Comparison of ENCODE assay signal across 34 mouse cellular contexts in the genomic region with DNA sequence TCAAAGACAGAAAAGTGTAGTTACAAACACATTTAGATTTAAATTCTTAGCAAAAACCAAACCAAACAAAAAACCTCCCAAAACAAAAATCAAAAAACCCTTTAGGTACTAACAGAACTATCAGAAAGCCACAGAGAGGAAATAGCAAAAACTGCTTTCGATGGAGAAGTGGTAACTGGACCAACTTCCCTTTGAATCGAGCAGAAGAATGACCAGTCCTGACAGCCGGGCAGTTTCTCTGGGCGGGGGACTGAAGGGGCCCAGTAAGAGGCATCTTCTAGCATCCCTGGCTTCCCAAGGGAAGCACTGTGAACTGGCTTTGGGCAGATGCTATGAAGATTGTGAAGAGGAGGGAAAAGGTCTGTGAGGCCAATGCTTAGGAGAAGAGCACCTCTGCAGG. TPM values are rescaled to one million over a fixed set of nuclear protein-coding genes. Genes with fewer than 3 reads are reported as not detected.
DNase-seq lines count a peak whose midpoint lies in the region; ATAC-seq and TF ChIP-seq lines count a peak whose summit lies in the region.
"Had no signal": no experiment of that assay in that cellular context is flagged by ENCODE, and none has a peak within 500 bp of the region (broad histone marks: within the 10 kb centered on the region; RNA-seq: fewer than 3 reads in every experiment).

No protein-coding gene starts in this region.

- TF ChIP-seq CTCF in CH12.LX (conservative IDR thresholded peaks at IDR 0.05 in 1 of 2, IDR thresholded peaks at IDR 0.05 in 1 of 2; ENCODE audit: low read depth in 2 of 2, low read length in 2 of 2): no peak

- no peaks in the 10 kb centered on the region for H3K79me2 ChIP-seq in CH12.LX (replicated peaks; ENCODE audit: control insufficient read depth, extremely low read depth, insufficient read depth, poor library complexity, severe bottlenecking)

- no peaks in the 10 kb centered on the region for H3K36me3 ChIP-seq in liver, embryonic 15.5 days (replicated peaks)
- no peaks in the 10 kb centered on the region for H3K36me3 ChIP-seq in CH12.LX (replicated peaks in 1 of 2; ENCODE audit: control insufficient read depth in 1 of 2, insufficient read depth in 1 of 2, low read length in 1 of 2)
- H3K36me3 ChIP-seq in limb, embryonic 10.5 days: no peaks in the 10 kb centered on the region
- no peaks in the 10 kb centered on the region for H3K36me3 ChIP-seq in splenic B cell, adult 2 months (ENCODE audit: control insufficient read depth, insufficient read depth, low read length, poor library complexity, severe bottlenecking)
- no peaks in the 10 kb centered on the region for H3K36me3 ChIP-seq in embryonic facial prominence, embryonic 10.5 days (replicated peaks)
- H3K36me3 ChIP-seq: embryonic facial prominence, embryonic 12.5 days; hindbrain, embryonic 10.5 days; hindbrain, embryonic 15.5 days; limb, embryonic 12.5 days; neural tube, embryonic 12.5 days had no signal

- ATAC-seq in liver, embryonic 15.5 days (ENCODE audit: insufficient read depth): no peak
- ATAC-seq: activated CD4-positive, CD25-positive, alpha-beta regulatory T cell, adult 4 months; CD4-positive, CD25-positive, alpha-beta regulatory T cell, adult 4 months; forebrain, embryonic 14.5 days; midbrain, embryonic 16.5 days had no signal

- in situ Hi-C loops in CH12.LX (cut with MboI; ENCODE audit: low pct_ligation_motif_present, low pct_unique_long_range_greater_than_20kb, low sequenced_read_pairs): no loop called here

- TF ChIP-seq RAD21 in CH12.LX (IDR thresholded peaks at IDR 0.05; ENCODE audit: low read depth, low read length): no peak

- H3K4me1 ChIP-seq in liver, embryonic 15.5 days (replicated peaks): peaks cover 38% of the 10 kb centered on the region
- H3K4me1 ChIP-seq in CH12.LX (ENCODE audit: control insufficient read depth in 1 of 2, insufficient read depth in 2 of 2): peaks cover 0 to 14% of the 10 kb centered on the region in 2 experiments; a peak in 2 of 4 replicates
- H3K4me1 ChIP-seq in limb, embryonic 10.5 days: peaks cover 17% of the 10 kb centered on the region
- peaks cover 13% of the 10 kb centered on the region for H3K4me1 ChIP-seq in embryonic facial prominence, embryonic 10.5 days
- H3K4me1 ChIP-seq: embryonic facial prominence, embryonic 12.5 days; neural tube, embryonic 12.5 days had no signal

- peak overlapping the region; percentile 18; the same call in 1 of the 2 replicates for H3K4me2 ChIP-seq in liver, embryonic 15.5 days
- peak overlapping the region; percentile 25; the same call in 1 of the 2 replicates for H3K4me2 ChIP-seq in CH12.LX (ENCODE audit: insufficient read depth, low read depth, poor library complexity, severe bottlenecking)
- H3K4me2 ChIP-seq: embryonic facial prominence, embryonic 12.5 days; hindbrain, embryonic 15.5 days; limb, embryonic 12.5 days; liver, embryonic 11.5 days; midbrain, embryonic 11.5 days; neural tube, embryonic 12.5 days had no signal

- TF ChIP-seq EP300 in CH12.LX (IDR thresholded peaks at IDR 0.05; ENCODE audit: low read length): no peak

- no peak for TF ChIP-seq POLR2A in CH12.LX (IDR thresholded peaks at IDR 0.05; ENCODE audit: low read depth, low read length)

- no peaks in the 10 kb centered on the region for H3K9me3 ChIP-seq in liver, embryonic 15.5 days (replicated peaks)
- no peaks in the 10 kb centered on the region for H3K9me3 ChIP-seq in CH12.LX (replicated peaks; ENCODE audit: low read length)
- H3K9me3 ChIP-seq in limb, embryonic 10.5 days (replicated peaks): no peaks in the 10 kb centered on the region
- H3K9me3 ChIP-seq in embryonic facial prominence, embryonic 10.5 days: no peaks in the 10 kb centered on the region
- H3K9me3 ChIP-seq: embryonic facial prominence, embryonic 12.5 days; hindbrain, embryonic 10.5 days; hindbrain, embryonic 15.5 days; limb, embryonic 12.5 days; neural tube, embryonic 12.5 days had no signal

- H3K4me3 ChIP-seq in liver, embryonic 15.5 days (replicated peaks): no peak overlapping the region
- H3K4me3 ChIP-seq in CH12.LX (replicated peaks in 1 of 3; ENCODE audit: low read depth in 2 of 3, low read length in 2 of 3, poor library complexity in 1 of 3): no peak overlapping the region
- H3K4me3 ChIP-seq in limb, embryonic 10.5 days: no peak overlapping the region
- H3K4me3 ChIP-seq in embryonic facial prominence, embryonic 10.5 days: no peak overlapping the region
- H3K4me3 ChIP-seq: embryonic facial prominence, embryonic 12.5 days; hindbrain, embryonic 10.5 days; hindbrain, embryonic 15.5 days; limb, embryonic 12.5 days; myocyte; neural tube, embryonic 12.5 days had no signal

- dilution Hi-C loops in CH12.LX (cut with MboI; ENCODE audit: extremely low pct_ligation_motif_present, extremely low pct_unique_long_range_greater_than_20kb, low sequenced_read_pairs): no loop called here

- H3K27me3 ChIP-seq in liver, embryonic 15.5 days: peaks cover 17% of the 10 kb centered on the region; the same call in 1 of the 2 replicates
- peaks cover 3% of the 10 kb centered on the region for H3K27me3 ChIP-seq in CH12.LX (replicated peaks)
- peaks cover 18% of the 10 kb centered on the region for H3K27me3 ChIP-seq in limb, embryonic 10.5 days (ENCODE audit: low read depth, poor library complexity, severe bottlenecking)
- no peaks in the 10 kb centered on the region for H3K27me3 ChIP-seq in splenic B cell, adult 2 months (ENCODE audit: control insufficient read depth, insufficient read depth, low read length, poor library complexity, severe bottlenecking)
- H3K27me3 ChIP-seq in embryonic facial prominence, embryonic 10.5 days (replicated peaks; ENCODE audit: low read depth, poor library complexity, severe bottlenecking): peaks cover 45% of the 10 kb centered on the region
- H3K27me3 ChIP-seq: neural tube, embryonic 12.5 days had no signal

- no peak overlapping the region for H3K9ac ChIP-seq in liver, embryonic 15.5 days
- no peak overlapping the region for H3K9ac ChIP-seq in CH12.LX (ENCODE audit: insufficient read depth, low read depth)
- H3K9ac ChIP-seq: embryonic facial prominence, embryonic 12.5 days; hindbrain, embryonic 15.5 days; limb, embryonic 12.5 days; neural tube, embryonic 12.5 days had no signal

- DNase-seq in liver (no peak), CH12.LX (ENCODE audit: extremely low read depth) (no peak)
- no peak for DNase-seq in limb, embryonic 10.5 days (ENCODE audit: low spot score)
- peak; percentile 46 for DNase-seq in splenic B cell, adult 2 months (ENCODE audit: low read depth, low spot score)
- DNase-seq in adrenal gland, postnatal 10 days: no peak
- no peak for DNase-seq in embryonic facial prominence, embryonic 10.5 days (ENCODE audit: low spot score)
- DNase-seq: adrenal gland, adult 2 months; cerebellum, adult 11 months; cerebellum, adult 9-10 months; cerebellum, postnatal 36 days; gastrocnemius, postnatal 25 days; heart, postnatal 14 days; kidney, adult 18-20 months; layer of hippocampus, postnatal 36 days; lung, adult 2 months; lung, postnatal 10 days; right cerebral cortex, postnatal 4 days; thymus, adult 18-20 months; thymus, postnatal 25 days had no signal

- H3K27ac ChIP-seq in liver, embryonic 15.5 days (replicated peaks): 0 out of 2 replicates have a peak overlapping the region, but pooled peaks have one; percentile 29
- H3K27ac ChIP-seq in CH12.LX (ENCODE audit: insufficient read depth, low read depth): no peak overlapping the region
- H3K27ac ChIP-seq in limb, embryonic 10.5 days: peak overlapping the region; percentile 6; the same call in 1 of the 2 replicates
- no peak overlapping the region for H3K27ac ChIP-seq in embryonic facial prominence, embryonic 10.5 days (replicated peaks)
- H3K27ac ChIP-seq: embryonic facial prominence, embryonic 12.5 days; hindbrain, embryonic 10.5 days; hindbrain, embryonic 15.5 days; kidney, postnatal 0 days; limb, embryonic 12.5 days; neural tube, embryonic 12.5 days; stomach, postnatal 0 days had no signal

- 22% methylated on average over 4 of the region's 4 CpGs for WGBS in liver, embryonic 15.5 days (ENCODE audit: insufficient replicate concordance)
- WGBS in limb, embryonic 10.5 days: 79% methylated on average over 4 of the region's 4 CpGs
- 76% methylated on average over 4 of the region's 4 CpGs for WGBS in embryonic facial prominence, embryonic 10.5 days

TF ChIP-seq in CH12.LX, 34 proteins besides CTCF, POLR2A, EP300 and RAD21:
- TF ChIP-seq PAX5 (IDR thresholded peaks at IDR 0.05; ENCODE audit: low read length): no peak
- TF ChIP-seq ETS1 (conservative IDR thresholded peaks at IDR 0.05; ENCODE audit: low read depth, low read length): no peak
- TF ChIP-seq MEF2A (IDR thresholded peaks at IDR 0.05; ENCODE audit: borderline replicate concordance, low read depth, low read length): no peak
- TF ChIP-seq SIN3A (IDR thresholded peaks at IDR 0.05; ENCODE audit: low read length): no peak
- no peak for TF ChIP-seq TCF12 (IDR thresholded peaks at IDR 0.05; ENCODE audit: low read depth, low read length)
TF ChIP-seq in CH12.LX: peak in this region for 0.

RNA-seq across cellular contexts. Expression of a gene that starts 3.4 kb away (rescaled TPM):
- polyA plus RNA-seq in liver, embryonic 15.5 days (2015; fragmentation: Nextera tagmentation; extraction: Ambion mirVana): 27.2 and 27.5 TPM in 2 replicates
- 6.8 and 8.0 TPM in 2 replicates for total RNA-seq in CH12.LX (2012; rRNA removed)
- 18.5 and 18.7 TPM in 2 replicates for total RNA-seq in CH12.LX (2014; rRNA removed)
- 10.8 and 12.1 TPM in 2 replicates for polyA plus RNA-seq in CH12.LX (2012; ENCODE audit: insufficient read length, low read depth)
- polyA plus RNA-seq in limb, embryonic 10.5 days (2016; fragmentation: Nextera tagmentation; extraction: Ambion mirVana): 7.2 and 7.3 TPM in 2 replicates
- 10 to 100 TPM; 25.2 to 29.2 TPM for total RNA-seq in adrenal gland, postnatal 10 days (2021)
- 7.5 and 8.5 TPM in 2 replicates for polyA plus RNA-seq in embryonic facial prominence, embryonic 10.5 days (2016; fragmentation: Nextera tagmentation; extraction: Ambion mirVana)

Comparison
In these comparisons a context has a peak if more than half of its experiments do, and no peak if none do; other contexts are left out.
1. H3K27ac ChIP-seq: peak in liver, embryonic 15.5 days (single experiment) and limb, embryonic 10.5 days (single experiment); none in CH12.LX (single experiment) and embryonic facial prominence, embryonic 10.5 days (single experiment).